Mouse (Mus musculus) frontal cortex, postnatal 25 days (tissue): Measurements from ENCODE around the gene Lepr.
"Not testable (repeated sequence)": the region's sequence is repeated elsewhere in the genome, so short reads cannot be mapped to it uniquely, and the experiment has no call there.

Source experiments
- DNase-seq, 2 experiments: peaks; one replicate each; pipeline ENCODE4 v3.0.0; 2022; ENCODE audit warnings: low spot score in 2 of 2

Gene Lepr

GRCm38 (mm10) chr4:101715805-101716204, 1.4 kb upstream of the Lepr start:
- no peak for DNase-seq

GRCm38 (mm10) chr4:101718991-101719580, 1.9 kb downstream of the Lepr start:
- DNase-seq, result no peak

GRCm38 (mm10) chr4:101721705-101722104, 4.5 kb downstream of the Lepr start:
- no peak for DNase-seq

- no peak for DNase-seq
Measured at GRCm38 (mm10) chr4:101741973-101742372, 24.8 kb downstream of the Lepr start.

- no peak for DNase-seq
Measured at GRCm38 (mm10) chr4:101745534-101745933, 28.3 kb downstream of the Lepr start.

DNA sequence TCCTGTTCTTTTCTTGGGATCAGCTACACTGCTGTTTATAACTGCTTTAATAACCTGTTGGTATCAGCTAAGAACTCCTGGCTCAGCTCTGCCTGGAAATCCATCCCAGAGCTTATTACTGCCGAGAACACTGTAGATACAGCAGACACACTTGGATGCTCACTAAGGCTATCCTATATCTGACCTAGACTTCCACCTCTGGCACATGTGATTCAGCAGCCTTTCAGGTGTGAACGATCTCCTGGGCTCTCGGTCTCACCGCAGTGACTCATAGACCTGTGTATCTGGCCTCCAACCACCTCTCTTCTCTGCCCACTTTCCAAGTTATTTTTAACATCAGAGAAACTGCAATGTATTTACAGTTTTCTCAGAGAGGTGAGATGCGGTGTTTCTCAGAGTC, 43.3 kb downstream of the Lepr start:
- DNase-seq, result no peak

DNA sequence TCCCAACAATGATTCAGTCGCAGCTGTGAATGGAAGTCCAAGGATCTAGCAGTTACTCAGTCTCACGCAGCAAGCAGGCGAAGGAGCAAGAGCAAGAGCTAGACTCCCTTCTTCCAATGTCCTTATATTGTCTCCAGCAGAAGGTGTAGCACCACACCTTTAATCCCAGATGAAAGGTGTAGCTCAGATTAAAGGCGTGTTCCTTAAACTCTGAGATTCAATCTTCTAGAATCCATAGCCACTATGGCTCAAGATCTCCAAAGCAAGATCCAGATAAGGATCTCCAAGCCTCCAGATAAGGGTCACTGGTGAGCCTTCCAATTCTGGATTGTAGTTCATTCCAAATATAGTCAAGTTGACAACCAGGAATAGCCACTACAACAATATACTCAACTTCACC, 126.7 kb downstream of the Lepr start, which contains the start of gene B020004J07Rik:
Gene B020004J07Rik, minus strand, starts transcription at position 101 of the 400 bp plus-strand sequence.
- DNase-seq, result not testable (repeated sequence)

- no peak for DNase-seq
Measured at GRCm38 (mm10) chr4:101850908-101851307, 133.7 kb downstream of the Lepr start.

DNA sequence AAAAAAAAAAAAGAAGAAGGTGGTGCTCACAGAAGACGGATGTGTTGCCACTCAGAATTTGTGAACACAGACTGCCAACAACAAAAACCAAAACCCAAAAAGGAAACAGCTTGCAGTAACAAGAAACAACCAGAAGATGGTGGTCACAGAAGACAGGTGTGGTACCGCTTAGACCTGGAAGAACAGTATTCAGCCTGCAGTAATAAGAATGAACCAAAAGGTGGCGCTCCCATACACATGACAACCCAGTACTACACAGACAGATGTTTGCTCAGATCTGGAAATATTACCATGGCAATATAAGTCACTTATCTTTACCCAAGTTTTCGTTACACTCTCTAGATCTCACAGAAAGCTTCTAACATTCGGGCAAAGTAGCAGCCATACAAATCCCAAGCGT, 143.7 kb downstream of the Lepr start:
- DNase-seq, result peak in 1 of 2 experiments; percentile 9

- DNase-seq, result no peak
Measured at GRCm38 (mm10) chr4:101862289-101862688, 145.1 kb downstream of the Lepr start.
